Mouse (Mus musculus) cerebellum, adult 11 months (tissue): Measurements from ENCODE around the gene Comt.

Experiments used
- DNase-seq: peaks from one replicate; pipeline ENCODE4 v3.0.0; 2022

Gene Comt

DNA sequence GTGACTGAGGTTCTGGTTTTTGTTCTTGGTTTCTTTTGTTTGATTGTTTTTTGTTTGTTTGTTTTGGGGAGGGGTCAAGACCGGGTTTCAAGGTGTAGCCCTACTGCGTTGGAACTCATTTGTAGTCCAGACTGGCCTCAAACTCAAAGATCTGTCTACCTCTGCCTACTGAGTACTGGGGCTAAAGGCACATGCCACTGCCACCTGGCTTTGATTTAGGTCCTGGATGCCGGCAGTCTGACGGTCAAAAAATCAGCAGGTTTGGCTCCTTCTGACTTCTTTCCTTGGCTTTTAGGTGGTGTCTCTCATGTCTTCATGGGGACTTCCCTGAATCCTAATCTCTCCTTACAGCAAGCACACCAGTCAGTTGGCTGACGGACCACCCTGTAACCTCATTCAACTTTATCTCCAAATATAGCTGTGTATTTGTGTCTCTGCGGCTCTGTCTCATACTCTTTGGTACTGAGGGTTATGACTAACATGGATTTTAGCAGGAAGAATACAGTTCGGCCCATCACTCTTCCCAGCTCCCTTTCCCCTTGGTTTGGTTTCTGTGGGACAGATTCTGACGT, 4.1 kb upstream of the Comt start:
- no peak for DNase-seq

DNA sequence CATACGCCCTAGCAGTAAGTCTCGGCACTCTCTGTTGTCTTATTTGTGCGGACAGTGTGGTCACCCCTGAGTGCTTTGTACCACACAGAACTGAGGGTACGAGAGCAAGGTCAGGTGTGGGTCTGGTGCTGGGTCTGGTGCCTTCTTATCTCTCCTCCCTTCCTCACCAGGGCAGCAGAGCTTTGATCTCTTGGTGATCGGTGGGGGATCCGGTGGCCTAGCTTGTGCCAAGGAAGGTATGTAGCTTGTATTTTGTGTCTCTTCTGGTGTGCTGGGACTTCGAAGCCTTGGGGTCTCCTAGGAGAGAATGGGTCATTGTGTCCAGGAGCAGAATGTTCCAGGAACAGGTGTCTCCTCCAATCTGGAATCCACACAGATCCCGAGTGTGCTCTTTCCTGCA, 3.0 kb upstream of the Comt start:
- no peak for DNase-seq

DNA sequence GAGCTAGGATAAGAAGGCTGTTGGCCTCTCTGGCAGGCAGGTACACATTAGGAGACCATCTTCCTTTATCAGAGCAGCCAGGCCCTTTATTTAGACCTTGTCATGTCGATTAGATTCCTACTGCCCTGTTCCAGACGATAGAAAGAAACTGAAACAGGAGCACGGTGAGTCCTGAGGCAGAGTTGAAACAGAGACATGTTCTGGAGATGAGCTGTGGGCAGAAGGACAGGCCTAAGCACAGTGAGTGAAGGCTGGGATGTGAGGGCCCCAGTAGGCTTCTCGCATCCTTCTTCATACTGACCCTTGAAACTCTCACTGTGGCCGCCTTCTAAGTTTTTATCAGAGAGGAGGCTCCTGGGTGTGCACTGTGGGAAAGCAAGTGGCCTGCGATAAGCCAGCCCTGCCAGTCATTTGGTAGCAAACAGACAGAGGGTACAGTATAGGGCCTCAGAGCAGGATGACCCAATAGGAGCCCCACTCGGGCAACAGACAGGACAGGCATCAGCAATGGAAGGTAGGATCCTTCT, 1.9 kb upstream of the Comt start:
- DNase-seq = no peak

DNA sequence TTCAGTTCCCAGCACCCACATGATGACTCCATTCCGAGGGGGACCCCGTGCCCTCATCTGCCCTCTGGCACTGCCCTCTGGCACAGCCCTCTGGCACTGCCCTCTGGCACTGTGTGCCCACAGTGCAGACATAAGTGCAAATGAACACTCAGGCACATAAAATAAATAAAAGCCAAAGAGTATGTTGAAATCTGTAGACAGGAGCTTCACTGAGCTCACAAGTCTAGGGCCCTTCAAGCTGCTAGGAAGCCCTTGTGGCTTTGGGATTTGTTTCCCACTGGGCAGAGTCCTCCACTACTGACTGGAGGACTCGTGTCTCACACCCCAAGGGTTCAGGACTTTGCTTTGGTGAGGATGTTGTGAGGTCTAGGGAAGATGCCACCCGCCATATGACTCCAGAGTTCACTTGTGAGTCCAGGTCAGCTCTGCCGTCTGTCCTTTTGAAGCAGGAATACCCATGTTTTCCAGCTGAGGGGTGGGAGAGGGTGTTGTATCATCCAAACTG, 1.4 kb upstream of the Comt start:
- DNase-seq = no peak

DNA sequence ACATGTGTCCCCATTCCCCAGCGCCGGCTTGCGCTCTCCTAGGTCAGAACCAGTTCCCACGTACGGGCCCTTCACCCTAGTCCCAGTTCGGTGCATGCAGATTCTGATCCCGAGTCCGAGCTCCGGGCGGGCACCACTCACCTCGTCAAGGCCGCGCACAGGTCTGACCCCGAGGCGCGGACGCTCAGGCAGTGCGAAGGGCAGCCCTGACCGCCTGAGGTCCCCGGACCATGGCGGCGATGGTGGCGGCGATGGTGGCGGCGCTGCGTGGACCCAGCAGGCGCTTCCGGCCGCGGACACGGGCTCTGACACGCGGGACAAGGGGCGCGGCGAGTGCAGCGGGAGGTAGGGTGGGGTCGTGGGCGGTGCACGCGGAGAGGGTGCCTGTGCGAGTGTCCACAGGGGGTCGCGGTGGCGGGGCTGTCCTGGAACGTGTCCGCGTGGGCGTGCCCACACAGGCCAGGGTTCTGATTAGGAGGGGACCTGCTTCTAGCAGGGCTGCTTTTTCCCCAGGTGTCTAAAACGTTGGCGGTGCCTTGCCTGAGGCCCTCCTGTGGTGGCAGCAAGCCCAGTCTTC, 349 bp downstream of the Comt start, which contains the start of gene Txnrd2:
Gene Txnrd2, plus strand, starts transcription at position 170 of the 577 bp plus-strand sequence.
- peak; percentile 79 for DNase-seq

DNA sequence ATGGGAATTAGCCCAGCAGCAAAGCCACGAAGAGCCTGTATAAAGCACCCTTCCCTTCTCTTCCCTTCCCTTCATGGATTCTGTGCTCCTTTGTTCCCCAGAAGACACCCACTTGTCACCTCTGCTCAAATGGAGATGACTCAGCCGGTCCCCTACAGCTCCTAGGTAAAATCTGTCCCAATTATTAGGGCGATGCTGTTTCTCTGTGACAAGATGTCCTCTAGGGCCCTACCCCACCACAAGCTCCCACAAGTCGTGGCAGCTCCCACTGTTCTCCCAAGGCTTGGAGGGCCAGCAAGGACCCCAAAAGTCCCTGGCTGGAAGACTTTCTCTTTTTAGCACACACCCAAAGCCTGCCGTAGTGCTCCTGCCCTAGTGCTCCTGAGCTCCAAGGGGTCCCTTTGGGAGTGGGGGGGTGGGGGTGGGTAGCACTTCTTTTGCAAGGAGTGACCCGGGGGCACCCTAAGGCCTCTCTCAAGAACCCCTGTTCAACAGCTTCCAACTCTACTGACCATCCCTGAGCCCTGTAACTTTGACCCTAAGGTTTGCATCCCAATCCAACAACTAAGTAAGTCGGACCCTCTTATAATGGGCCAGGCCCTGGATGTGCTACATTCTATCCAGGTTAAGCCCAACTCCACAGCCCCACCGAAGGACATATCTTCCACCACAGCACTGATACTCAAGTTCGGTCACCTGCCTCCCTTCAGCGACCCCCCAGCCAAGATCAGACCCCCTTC, 1.0 kb downstream of the Comt start:
- no peak for DNase-seq

DNA sequence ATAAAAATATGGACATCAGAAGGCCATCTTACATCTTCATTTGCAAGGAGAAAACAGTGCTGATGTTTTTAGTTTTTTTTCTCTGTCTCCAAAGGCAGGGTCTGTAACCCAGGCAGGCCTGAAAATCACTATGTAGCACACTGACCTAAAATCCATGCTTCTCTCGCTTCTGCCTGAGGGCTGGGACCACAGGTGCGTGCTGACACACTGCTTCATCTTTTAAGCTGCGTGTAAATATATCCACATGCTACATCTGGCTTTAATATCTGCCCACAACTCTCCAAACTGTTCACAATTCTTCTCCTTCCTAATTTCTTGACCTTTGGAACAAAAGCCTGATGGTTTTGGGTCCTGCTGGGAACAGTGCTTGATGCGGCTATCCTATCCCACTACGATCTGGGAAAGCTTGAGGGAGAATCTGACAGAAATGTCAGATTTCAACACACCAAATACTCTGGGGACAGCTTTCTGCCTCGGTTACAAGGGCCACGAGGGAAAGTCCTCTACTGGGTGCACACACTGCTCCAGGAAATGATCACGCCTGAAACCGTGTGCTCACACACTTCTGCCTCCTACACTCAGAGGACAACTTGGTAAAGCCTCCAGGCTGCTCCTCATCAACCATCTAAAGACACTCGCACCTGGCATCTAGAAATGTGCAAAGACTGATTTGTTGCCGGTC, 2.1 kb downstream of the Comt start:
- DNase-seq = no peak

DNA sequence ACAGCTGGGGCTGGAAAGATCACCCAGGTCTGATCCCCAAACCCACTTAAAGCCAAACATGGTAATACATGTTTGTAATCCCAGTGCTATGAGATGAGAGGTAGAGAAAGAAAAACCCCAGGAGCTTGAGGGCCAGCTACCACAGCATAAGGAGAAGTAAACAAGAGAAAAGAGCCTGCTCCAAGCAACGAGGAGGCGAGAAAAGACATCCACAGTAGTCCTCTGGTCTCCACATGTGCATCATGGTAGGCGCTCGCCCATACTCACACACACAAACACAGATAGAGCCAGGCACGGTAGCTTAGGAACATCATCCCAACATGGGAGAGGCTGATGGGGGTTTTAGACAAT, 2.8 kb downstream of the Comt start:
- DNase-seq = no peak

DNA sequence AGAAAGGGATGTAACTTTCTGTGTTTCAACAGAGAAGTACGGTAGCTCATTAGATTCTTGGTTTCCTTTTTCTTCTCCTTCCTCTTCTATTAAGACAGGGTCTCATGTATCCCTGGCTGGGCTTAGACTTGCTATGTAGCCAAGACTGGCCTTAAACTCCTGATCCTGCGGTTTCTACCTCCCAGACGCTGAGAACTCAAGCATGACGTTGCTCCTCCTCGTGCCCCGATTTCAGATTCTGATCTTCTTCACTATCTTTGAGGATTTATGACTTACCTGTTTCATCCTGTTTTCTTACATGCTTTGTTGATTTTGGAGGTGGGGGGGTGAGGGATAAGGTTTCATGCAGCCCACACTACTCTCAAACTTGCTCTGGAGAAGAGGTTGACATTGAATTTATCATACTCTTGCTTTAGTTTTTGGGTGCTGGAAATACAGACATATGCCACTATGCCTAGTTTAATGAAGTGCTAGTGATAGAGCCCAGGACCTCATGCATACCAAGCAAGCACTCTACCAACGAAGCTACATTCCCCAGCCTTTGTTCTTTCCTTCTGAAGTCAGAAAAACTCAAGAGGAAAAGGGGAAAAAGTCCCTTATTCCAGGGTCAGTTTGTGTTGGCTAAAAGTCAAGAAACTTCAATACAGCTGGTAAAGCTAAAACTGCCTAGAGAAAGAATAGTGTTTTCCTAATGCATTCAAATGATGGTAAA, 3.3 kb downstream of the Comt start:
- no peak for DNase-seq

DNA sequence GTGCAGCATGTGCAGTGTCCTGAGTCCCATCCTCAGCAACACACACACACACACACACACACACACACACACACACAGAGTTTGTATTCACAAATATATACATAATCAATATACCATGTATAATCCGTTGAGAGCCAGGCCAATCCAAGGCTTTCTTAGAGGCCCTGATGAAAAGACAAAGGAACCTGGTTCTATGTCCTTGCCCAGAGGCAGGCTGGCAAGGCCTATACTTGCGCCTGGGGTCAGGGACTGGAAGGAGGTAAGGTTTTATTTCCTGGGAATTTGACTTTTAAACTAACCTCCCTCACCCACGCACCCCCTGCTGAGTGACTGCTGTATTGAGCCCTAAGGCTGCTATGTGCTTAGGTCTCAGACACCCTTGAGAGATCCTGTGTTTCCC, 6.1 kb downstream of the Comt start:
- DNase-seq = no peak

DNA sequence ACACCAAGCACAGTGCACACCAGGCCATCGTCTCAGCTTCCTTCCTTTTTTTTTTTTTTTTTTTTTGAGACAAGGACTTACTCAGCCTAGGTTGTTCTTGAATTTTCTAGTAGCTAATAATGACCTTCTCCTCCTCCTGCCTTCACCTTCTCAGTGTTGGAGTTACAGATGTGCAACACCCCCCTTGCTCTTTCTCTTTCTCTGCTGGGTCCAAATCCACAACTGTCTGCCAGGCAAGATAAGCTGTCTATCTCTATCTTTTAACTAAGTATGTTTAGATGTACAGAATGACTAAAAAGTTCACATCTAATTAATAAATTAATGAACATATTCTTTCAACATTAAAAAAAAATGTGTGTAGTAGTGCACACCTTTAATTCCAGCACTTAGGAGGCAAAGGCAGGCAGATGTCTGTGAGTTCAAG, 7.0 kb downstream of the Comt start:
- no peak for DNase-seq

DNA sequence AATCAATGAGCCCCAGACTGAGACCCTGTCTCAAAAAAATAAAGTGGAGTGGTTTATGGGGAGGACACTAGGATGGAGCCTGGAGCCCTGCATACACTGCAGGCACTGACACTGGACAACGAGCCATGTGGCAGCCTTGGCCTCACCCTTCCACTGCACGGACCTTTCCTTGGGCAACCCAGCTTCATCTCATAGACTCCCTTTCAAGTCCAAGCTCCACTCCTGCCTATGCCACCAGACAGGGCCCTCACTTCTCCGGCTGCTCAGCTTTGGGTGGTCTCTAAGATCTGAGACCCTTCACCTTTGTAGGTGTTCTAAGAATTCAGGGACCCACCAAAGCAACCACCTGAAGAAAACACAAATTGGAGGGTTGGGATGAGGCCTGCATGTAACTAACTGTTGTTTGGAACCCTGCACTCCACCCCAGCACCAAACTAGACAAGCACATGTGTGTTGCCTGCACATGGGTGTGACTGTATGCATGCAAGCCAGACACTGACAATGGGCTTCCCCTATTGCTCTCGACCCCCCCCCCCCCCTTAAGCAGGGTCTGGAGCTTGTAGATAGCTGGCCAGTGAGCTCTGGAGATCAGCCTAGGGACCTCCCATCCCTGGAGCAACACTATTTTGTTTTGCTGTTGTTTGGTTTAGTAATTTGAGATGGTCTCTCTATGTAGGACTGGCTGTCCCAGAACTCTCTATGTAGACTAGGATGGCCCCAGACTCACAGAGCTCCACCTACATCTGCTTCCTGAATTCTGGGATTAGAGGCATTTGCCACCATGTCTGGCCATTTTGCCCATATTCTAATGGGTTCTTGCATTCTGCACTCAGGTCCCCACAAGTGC, 7.7 kb downstream of the Comt start:
- no peak for DNase-seq

DNA sequence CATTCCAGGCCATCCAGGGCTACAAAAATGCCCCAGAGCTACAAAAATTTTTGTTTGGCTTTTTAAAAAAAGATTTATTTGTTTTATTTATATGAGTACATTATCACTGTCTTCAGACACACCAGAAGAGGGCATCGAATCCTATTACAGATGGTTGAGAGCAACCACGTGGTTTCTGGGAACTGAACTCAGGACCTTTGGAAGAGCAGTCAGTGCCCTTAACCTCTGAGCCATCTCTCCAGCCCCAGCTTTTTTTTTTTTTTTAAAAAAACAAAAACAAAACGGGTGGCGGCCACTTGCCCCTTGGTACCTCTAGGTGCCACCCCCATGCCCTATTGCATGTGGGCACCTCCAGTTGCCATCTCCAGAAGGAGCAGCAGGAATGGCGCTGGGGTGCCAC, 9.2 kb downstream of the Comt start:
- no peak for DNase-seq

DNA sequence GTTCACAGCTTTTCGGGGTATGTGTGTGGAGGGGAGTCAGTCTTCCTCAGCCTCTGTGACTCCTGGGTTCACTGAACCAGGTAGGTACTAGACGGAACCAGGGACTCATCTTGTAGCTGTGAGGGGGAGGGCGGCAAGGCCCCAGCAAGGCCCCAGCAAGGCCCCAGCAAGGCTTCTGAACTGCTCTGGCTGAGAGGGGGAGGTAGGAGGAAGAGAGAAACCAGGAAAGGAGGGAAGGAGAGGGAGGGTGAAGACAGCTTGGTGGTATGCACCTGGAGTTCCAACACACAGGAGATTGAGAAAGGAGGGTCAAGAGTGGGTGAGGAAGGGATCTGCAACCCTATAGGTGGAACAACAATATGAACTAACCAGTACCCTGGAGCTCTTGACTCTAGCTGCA, 9.8 kb downstream of the Comt start:
- no peak for DNase-seq

DNA sequence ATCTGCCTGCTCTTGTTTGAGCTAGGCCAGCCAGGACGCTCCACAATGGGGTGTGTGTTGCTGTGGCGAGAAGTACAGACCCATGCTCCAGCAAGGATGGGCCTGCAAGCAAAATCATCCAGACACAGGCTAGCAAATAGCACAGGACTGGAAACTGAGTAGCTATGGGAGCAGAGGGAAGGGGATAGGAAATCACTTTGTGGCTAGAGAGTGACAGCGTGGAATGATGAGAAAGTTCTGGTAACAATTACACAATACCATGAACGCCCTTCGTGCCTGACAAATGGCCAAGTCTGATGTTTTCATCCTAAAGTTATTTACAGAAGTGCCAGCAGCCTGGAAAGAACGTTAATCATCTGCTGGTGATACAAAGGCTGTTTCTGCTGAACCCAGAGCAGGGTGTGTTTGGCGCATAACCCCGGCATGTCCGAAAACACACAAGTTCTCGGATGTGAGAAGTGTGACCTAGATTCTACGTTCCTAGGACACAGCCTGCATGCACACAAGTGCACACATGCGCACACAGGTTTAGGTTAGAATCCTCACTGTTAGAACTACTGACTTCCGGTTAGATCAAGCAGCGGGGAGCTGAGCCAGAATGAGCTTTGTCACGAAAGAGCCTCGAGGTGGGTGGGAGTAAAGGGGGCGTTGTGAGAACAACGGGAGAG, 10.4 kb downstream of the Comt start:
- no peak for DNase-seq

DNA sequence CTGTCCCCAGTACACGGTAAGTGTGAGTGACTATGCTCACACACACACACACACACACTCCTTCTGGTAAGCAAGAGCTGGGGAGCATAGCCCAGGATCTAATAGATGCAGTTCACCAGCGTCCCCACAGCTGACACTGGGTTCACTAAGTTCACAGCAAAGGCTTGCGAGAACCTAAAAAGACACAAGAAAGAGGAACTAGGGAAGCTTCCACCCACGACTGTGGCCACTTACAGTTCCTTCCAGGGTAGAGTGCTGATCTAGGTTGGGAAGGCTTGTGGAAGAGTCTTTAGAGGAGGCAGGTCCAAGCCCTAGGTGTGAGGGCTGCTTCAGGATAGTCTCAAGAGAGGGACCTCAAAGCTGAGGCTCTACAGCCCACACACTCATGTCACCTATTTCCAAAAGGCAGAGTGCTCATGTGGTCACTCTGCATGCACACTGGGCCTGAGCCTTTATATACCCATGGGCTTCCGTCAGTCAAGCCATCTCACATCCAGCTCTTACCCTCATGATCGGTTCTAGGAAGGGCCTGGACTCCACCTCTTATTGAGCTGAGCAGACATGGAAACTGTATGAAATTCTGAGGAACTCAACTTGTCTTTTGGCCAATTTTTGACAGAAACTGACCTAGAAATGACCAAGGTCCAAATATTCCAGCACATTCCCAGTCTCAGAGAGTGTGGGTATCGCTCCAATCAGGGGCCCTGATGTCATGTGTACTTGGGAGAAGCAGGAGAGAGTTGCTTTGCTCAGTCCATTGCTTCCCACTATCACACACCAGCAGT, 13.4 kb downstream of the Comt start:
- DNase-seq = no peak

DNA sequence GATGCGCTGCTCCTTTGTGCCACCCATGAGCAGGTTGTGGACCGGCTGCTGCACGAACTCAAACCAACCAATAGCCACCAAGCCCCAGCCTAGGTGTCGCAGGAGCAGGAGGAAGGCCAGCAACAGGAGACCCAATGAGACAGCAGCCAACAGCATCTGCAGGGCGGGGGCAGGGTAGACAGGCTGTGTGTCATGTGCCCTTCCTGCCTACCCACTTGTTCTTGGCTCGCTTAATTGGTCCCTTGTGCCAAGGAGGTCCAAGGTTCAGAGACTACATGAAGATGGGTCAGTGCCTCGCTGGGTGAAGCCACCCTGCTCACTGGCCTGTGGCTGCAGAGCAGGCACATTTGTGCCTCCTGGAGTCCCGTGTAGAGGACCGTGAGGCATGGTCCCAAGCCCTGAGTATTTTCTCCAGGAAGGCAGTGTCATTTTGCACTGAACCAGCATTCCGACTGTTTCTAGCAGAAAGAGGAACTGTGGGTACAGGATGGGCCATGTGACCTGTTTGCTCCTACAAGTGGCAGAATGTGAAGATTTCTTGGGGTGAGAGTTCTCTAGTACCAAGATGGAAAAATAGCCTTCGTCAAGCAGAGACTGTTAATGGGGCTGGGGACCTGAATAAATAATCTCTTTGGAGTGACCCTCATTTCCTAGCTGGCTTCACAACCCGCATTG, 14.7 kb downstream of the Comt start:
- no peak for DNase-seq

DNA sequence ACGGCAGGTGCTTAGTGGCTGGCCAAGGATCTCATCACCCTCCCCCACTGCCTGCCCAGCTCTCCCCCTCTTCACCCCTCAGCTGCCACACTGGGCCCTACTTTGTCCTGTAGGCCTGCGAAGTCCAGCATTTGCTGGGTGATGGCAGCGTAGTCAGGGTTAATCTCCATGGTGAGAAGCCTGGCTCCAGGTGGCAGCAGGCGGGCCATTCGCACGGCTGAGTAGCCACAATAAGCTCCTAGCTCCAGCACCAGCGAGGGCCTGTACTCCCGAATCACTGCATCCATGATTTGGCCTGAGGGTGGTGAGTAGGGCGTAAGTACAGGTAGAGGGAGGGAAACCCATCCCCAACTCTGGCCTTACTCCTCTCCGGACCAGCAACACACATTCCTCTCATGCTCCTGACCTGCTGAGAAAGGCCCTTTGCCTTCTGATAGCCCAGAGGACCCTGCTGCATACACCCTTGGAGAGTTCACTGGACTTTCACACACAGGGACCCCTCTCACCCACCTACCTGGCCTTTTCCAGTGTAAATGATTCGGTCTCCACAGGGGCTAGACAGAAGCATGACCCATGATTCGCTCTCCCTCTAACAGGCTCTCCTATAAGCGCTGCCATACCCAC, 15.5 kb downstream of the Comt start:
- DNase-seq = peak; percentile 29

DNA sequence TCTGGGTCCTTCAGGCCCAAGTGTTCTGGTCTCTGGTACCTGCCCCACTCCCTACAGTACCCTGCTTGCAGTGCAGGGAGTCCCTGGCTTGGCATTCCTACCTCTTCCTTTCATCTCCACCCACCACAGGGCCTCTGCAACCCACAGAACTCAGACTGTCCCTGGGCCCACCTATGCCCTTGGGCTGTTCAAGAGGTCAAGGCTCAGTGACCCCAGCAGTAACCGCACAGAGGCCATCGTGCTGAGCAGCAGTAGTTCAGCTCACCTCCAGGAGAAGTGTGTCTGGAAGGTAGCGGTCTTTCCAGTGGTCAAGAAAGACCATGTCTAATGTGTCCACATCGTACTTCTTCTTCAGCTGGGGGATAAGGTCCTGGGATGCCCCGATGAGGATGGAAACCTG, 16.2 kb downstream of the Comt start:
- DNase-seq = no peak
